Comparison of ENCODE assay signal across 14 mouse cellular contexts in the genomic region with DNA sequence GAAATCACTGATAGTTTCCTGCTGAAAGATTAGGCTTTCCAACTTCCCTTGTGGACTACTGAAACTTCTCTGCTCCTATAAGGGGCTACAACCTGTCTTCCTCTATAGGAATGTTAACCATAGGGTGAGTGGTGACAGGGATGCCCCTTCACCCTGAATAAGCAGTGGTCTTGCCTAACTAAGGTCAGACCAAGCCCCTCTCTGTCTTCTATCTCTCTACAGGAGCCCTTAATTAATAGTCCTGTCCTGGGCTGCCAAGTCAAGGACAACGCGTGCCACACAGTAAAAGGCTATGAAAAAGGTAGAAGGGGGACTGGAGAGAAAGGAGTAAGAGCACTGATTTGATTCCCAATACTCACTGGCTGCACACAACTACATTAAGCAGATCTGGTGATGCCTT. TPM values are rescaled to one million over a fixed set of nuclear protein-coding genes. Genes with fewer than 3 reads are reported as not detected.
A peak's percentile ranks its signal among the peaks of the same experiment; 100 is the strongest.
DNase-seq lines count a peak whose midpoint lies in the region; ATAC-seq and TF ChIP-seq lines count a peak whose summit lies in the region.
"Had no signal": no experiment of that assay in that cellular context is flagged by ENCODE, and none has a peak within 500 bp of the region (broad histone marks: within the 10 kb centered on the region; RNA-seq: fewer than 3 reads in every experiment).

No protein-coding gene starts in this region.

- H3K4me2 ChIP-seq in kidney, embryonic 16.5 days (replicated peaks; ENCODE audit: low read depth, low read length) = peak overlapping the region; percentile 70; the same call in 1 of the 2 replicates
- H3K4me2 ChIP-seq in liver, postnatal 0 days (ENCODE audit: low read depth, low read length) = peak overlapping the region; percentile 69

- no peak overlapping the region for H3K27ac ChIP-seq in kidney, embryonic 16.5 days (ENCODE audit: low read length)
- H3K27ac ChIP-seq in MEL (ENCODE audit: control insufficient read depth, low read depth, low read length) = no peak overlapping the region; the same call in 1 of the 2 replicates
- peak overlapping the region; percentile 99; the same call in 1 of the 2 replicates for H3K27ac ChIP-seq in liver, postnatal 0 days (ENCODE audit: low read depth)
- H3K27ac ChIP-seq: embryonic facial prominence, embryonic 12.5 days; limb, embryonic 15.5 days had no signal

- TF ChIP-seq RAD21 in MEL (IDR thresholded peaks at IDR 0.05; ENCODE audit: low read depth, low read length) = no peak

- 80% methylated on average over 2 of the region's 2 CpGs for WGBS in kidney, embryonic 16.5 days
- WGBS in liver, postnatal 0 days (ENCODE audit: insufficient replicate concordance) = 82% methylated on average over 2 of the region's 2 CpGs

- peaks cover 19% of the 10 kb centered on the region for H3K4me1 ChIP-seq in kidney, embryonic 16.5 days (ENCODE audit: insufficient read depth, low read length)
- H3K4me1 ChIP-seq in MEL (ENCODE audit: control insufficient read depth in 1 of 2, insufficient read depth in 2 of 2, low read length in 2 of 2) = peaks cover 0 to 16% of the 10 kb centered on the region in 2 experiments; a peak in 2 of 4 replicates
- peaks cover 21% of the 10 kb centered on the region for H3K4me1 ChIP-seq in liver, postnatal 0 days (ENCODE audit: insufficient read depth)

- no peaks in the 10 kb centered on the region for H3K9me3 ChIP-seq in kidney, embryonic 16.5 days (ENCODE audit: low read length)
- no peaks in the 10 kb centered on the region for H3K9me3 ChIP-seq in MEL (replicated peaks; ENCODE audit: insufficient read depth, low read length)
- H3K9me3 ChIP-seq in liver, postnatal 0 days (ENCODE audit: low read length) = no peaks in the 10 kb centered on the region
- H3K9me3 ChIP-seq: embryonic facial prominence, embryonic 12.5 days; limb, embryonic 15.5 days had no signal

- H3K4me3 ChIP-seq in kidney, embryonic 16.5 days (ENCODE audit: low read length) = no peak overlapping the region
- H3K4me3 ChIP-seq in MEL (ENCODE audit: control insufficient read depth in 1 of 2, insufficient read depth in 1 of 2, low read depth in 2 of 2, low read length in 2 of 2) = peak overlapping the region in 1 of 2 experiments; percentile 72; a peak in 3 of 4 replicates
- no peak overlapping the region for H3K4me3 ChIP-seq in liver, postnatal 0 days (ENCODE audit: low read depth, low read length)

- peaks cover 29% of the 10 kb centered on the region for H3K79me2 ChIP-seq in MEL (ENCODE audit: control insufficient read depth, insufficient read depth, low read length, poor library complexity)

- H3K9ac ChIP-seq in kidney, embryonic 16.5 days (replicated peaks; ENCODE audit: low read length) = peak overlapping the region; percentile 76
- peak overlapping the region; percentile 79 for H3K9ac ChIP-seq in MEL (ENCODE audit: control insufficient read depth, low read depth, low read length, poor library complexity, severe bottlenecking)
- H3K9ac ChIP-seq in liver, postnatal 0 days (replicated peaks) = no peak overlapping the region

- no peak for ATAC-seq in kidney, embryonic 16.5 days (ENCODE audit: low FRiP score, low TSS enrichment)
- no peak for ATAC-seq in liver, postnatal 0 days

- no peak for TF ChIP-seq EP300 in MEL (IDR thresholded peaks at IDR 0.05; ENCODE audit: low read depth in 1 of 2, low read length in 2 of 2)
- TF ChIP-seq EP300 in liver, postnatal 0 days (IDR thresholded peaks at IDR 0.05; ENCODE audit: low read depth) = no peak

- no peaks in the 10 kb centered on the region for H3K27me3 ChIP-seq in kidney, embryonic 16.5 days (ENCODE audit: insufficient read depth, low read length)
- H3K27me3 ChIP-seq in MEL (ENCODE audit: control insufficient read depth in 1 of 2, insufficient read depth in 2 of 2, low read length in 2 of 2) = no peaks in the 10 kb centered on the region
- no peaks in the 10 kb centered on the region for H3K27me3 ChIP-seq in liver, postnatal 0 days (ENCODE audit: insufficient read depth, low read length)
- H3K27me3 ChIP-seq: embryonic facial prominence, embryonic 12.5 days; limb, embryonic 15.5 days had no signal

- DNase-seq in heart, adult 11 months = peak; percentile 88
- DNase-seq in heart, postnatal 14 days = no peak
- DNase-seq in kidney, adult 8-10 months = no peak
- no peak for DNase-seq in MEL (ENCODE audit: low read depth, low spot score)
- DNase-seq in liver, postnatal 0 days = no peak
- DNase-seq in spleen, postnatal 36 days (ENCODE audit: low spot score in 2 of 2) = no peak
- no peak for DNase-seq in left cerebral cortex, adult 8-10 months (ENCODE audit: low spot score in 2 of 2)
- DNase-seq: cerebellum, adult 11 months; gastrocnemius, postnatal 25 days; right cerebral cortex, postnatal 25 days; thymus, postnatal 14 days had no signal

- no peak for TF ChIP-seq CTCF in MEL (IDR thresholded peaks at IDR 0.05 in 2 of 3, conservative IDR thresholded peaks at IDR 0.05 in 1 of 3; ENCODE audit: control insufficient read depth in 1 of 3, insufficient read depth in 1 of 3, low read depth in 2 of 3, low read length in 3 of 3, poor library complexity in 1 of 3, severe bottlenecking in 1 of 3)
- no peak for TF ChIP-seq CTCF in liver, postnatal 0 days (IDR thresholded peaks at IDR 0.05; ENCODE audit: low read depth)

- intact Hi-C loops in heart, postnatal 14 days (cut with DNase I) = loop anchor here (2.0 to 5.0 kb wide), 2 partner anchors 15 to 96 kb away; a partner anchor contains a TSS

- peaks cover 8% of the 10 kb centered on the region for H3K36me3 ChIP-seq in kidney, embryonic 16.5 days (ENCODE audit: insufficient read depth, low read length)
- H3K36me3 ChIP-seq in MEL (ENCODE audit: control insufficient read depth in 1 of 2, insufficient read depth in 2 of 2, low read length in 2 of 2) = peaks cover 19 to 26% of the 10 kb centered on the region in 2 experiments
- peaks cover 18% of the 10 kb centered on the region for H3K36me3 ChIP-seq in liver, postnatal 0 days (replicated peaks; ENCODE audit: insufficient read depth, low read length)

- no peak for TF ChIP-seq POLR2A in MEL (IDR thresholded peaks at IDR 0.05; ENCODE audit: control insufficient read depth in 1 of 2, insufficient read depth in 1 of 2, low read depth in 1 of 2, low read length in 2 of 2, poor library complexity in 1 of 2)

TF ChIP-seq in MEL, 35 proteins besides CTCF, POLR2A, EP300 and RAD21:
- TF ChIP-seq ELF1 (IDR thresholded peaks at IDR 0.05; ENCODE audit: low read depth, low read length) (no peak), POLR2AphosphoS5 (IDR thresholded peaks at IDR 0.05; ENCODE audit: borderline replicate concordance, low read depth, low read length) (no peak), ZKSCAN1 (IDR thresholded peaks at IDR 0.05; ENCODE audit: low read depth, low read length) (no peak), ZNF384 (IDR thresholded peaks at IDR 0.05; ENCODE audit: low read depth, low read length) (no peak), RCOR1 (IDR thresholded peaks at IDR 0.05; ENCODE audit: low read depth, low read length) (0 out of 2 replicates have a peak, but pooled peaks have one; percentile 57)
TF ChIP-seq in MEL: peak in this region for 1.

RNA-seq across cellular contexts. Expression of a gene that starts 1.6 kb away (rescaled TPM):
- 100 to 1,000 TPM; 201 to 205 TPM for total RNA-seq in heart, postnatal 14 days (2021)
- 569 and 661 TPM in 2 replicates for polyA plus RNA-seq in kidney, embryonic 16.5 days (2015; fragmentation: Nextera tagmentation; extraction: Ambion mirVana)
- total RNA-seq in MEL (2012; rRNA removed) = 212 and 228 TPM in 2 replicates
- polyA plus RNA-seq in MEL (2012; ENCODE audit: insufficient read depth in 1 of 2, insufficient read length in 2 of 2, low read depth in 1 of 2, low replicate concordance in 2 of 2, missing spikeins in 1 of 2) = 1,000 to 10,000 TPM in 1 of 2 experiments, 100 to 1,000 TPM in 1; 248 to 1,530 TPM
- 228 and 239 TPM in 2 replicates for polyA plus RNA-seq in liver, postnatal 0 days (2015; fragmentation: Nextera tagmentation; extraction: Ambion mirVana)
- 100 to 1,000 TPM; 276 to 295 (median 278) TPM for total RNA-seq in left cerebral cortex, adult 8-10 months (2022)

RNA-seq across cellular contexts. Expression of a gene that starts 14.7 kb away (rescaled TPM):
- 10 to 100 TPM; 19.5 to 20.3 TPM for total RNA-seq in heart, postnatal 14 days (2021)
- 68.2 and 82.5 TPM in 2 replicates for polyA plus RNA-seq in kidney, embryonic 16.5 days (2015; fragmentation: Nextera tagmentation; extraction: Ambion mirVana)
- 11.7 and 13.2 TPM in 2 replicates for total RNA-seq in MEL (2012; rRNA removed)
- polyA plus RNA-seq in MEL (2012; ENCODE audit: insufficient read depth in 1 of 2, insufficient read length in 2 of 2, low read depth in 1 of 2, low replicate concordance in 2 of 2, missing spikeins in 1 of 2) = 10 to 100 TPM in 1 of 2 experiments, not detected in 1; 16.9 TPM
- polyA plus RNA-seq in liver, postnatal 0 days (2015; fragmentation: Nextera tagmentation; extraction: Ambion mirVana) = 11.7 and 15.0 TPM in 2 replicates
- 10 to 100 TPM; 72.9 to 93.9 (median 80.2) TPM for total RNA-seq in left cerebral cortex, adult 8-10 months (2022)

RNA-seq across cellular contexts. Expression of a gene that starts 37.6 kb away (rescaled TPM):
- 10 to 100 TPM; 65.0 to 70.5 TPM for total RNA-seq in heart, postnatal 14 days (2021)
- 56.1 and 60.1 TPM in 2 replicates for polyA plus RNA-seq in kidney, embryonic 16.5 days (2015; fragmentation: Nextera tagmentation; extraction: Ambion mirVana)
- 79.6 and 83.9 TPM in 2 replicates for total RNA-seq in MEL (2012; rRNA removed)
- 10 to 100 TPM in 1 of 2 experiments, not detected in 1; 64.5 TPM for polyA plus RNA-seq in MEL (2012; ENCODE audit: insufficient read depth in 1 of 2, insufficient read length in 2 of 2, low read depth in 1 of 2, low replicate concordance in 2 of 2, missing spikeins in 1 of 2)
- 38.9 and 40.2 TPM in 2 replicates for polyA plus RNA-seq in liver, postnatal 0 days (2015; fragmentation: Nextera tagmentation; extraction: Ambion mirVana)
- 10 to 100 TPM; 40.8 to 43.5 (median 42.8) TPM for total RNA-seq in left cerebral cortex, adult 8-10 months (2022)

RNA-seq across cellular contexts. Expression of a gene that starts 37.8 kb away (rescaled TPM):
- total RNA-seq in heart, postnatal 14 days (2021) = 100 to 1,000 TPM; 297 to 305 TPM
- polyA plus RNA-seq in kidney, embryonic 16.5 days (2015; fragmentation: Nextera tagmentation; extraction: Ambion mirVana) = 361 and 371 TPM in 2 replicates
- total RNA-seq in MEL (2012; rRNA removed) = 392 and 402 TPM in 2 replicates
- polyA plus RNA-seq in MEL (2012; ENCODE audit: insufficient read depth in 1 of 2, insufficient read length in 2 of 2, low read depth in 1 of 2, low replicate concordance in 2 of 2, missing spikeins in 1 of 2) = 100 to 1,000 TPM in 1 of 2 experiments, not detected in 1; 554 TPM
- 292 and 295 TPM in 2 replicates for polyA plus RNA-seq in liver, postnatal 0 days (2015; fragmentation: Nextera tagmentation; extraction: Ambion mirVana)
- total RNA-seq in left cerebral cortex, adult 8-10 months (2022) = 100 to 1,000 TPM; 115 to 163 (median 132) TPM

RNA-seq across cellular contexts. Expression of a gene that starts 54.7 kb away (rescaled TPM):
- 10 to 100 TPM; 14.9 to 15.6 TPM for total RNA-seq in heart, postnatal 14 days (2021)
- polyA plus RNA-seq in kidney, embryonic 16.5 days (2015; fragmentation: Nextera tagmentation; extraction: Ambion mirVana) = 22.0 and 26.5 TPM in 2 replicates
- total RNA-seq in MEL (2012; rRNA removed) = 27.6 and 32.3 TPM in 2 replicates
- polyA plus RNA-seq in MEL (2012; ENCODE audit: insufficient read depth in 1 of 2, insufficient read length in 2 of 2, low read depth in 1 of 2, low replicate concordance in 2 of 2, missing spikeins in 1 of 2) = 10 to 100 TPM in 1 of 2 experiments, not detected in 1; 20.4 TPM
- polyA plus RNA-seq in liver, postnatal 0 days (2015; fragmentation: Nextera tagmentation; extraction: Ambion mirVana) = 0.88 and 3.0 TPM in 2 replicates
- 10 to 100 TPM; 10.4 to 33.0 (median 23.4) TPM for total RNA-seq in left cerebral cortex, adult 8-10 months (2022)
